Mouse (Mus musculus) lung, postnatal 0 days (tissue): Measurements from ENCODE around the gene Ap3m1. TPM values are rescaled to one million over a fixed set of nuclear protein-coding genes. Genes with fewer than 3 reads are reported as not detected.

Experiments used
- ATAC-seq: fragments of 200-750 bp; cut with Nextera tagmentation; 2 replicates; pipeline ENCODE4 v1.8.0; 2017; ENCODE audit warnings: moderate library complexity
- DNase-seq: peaks from one replicate; pipeline ENCODE4 v3.0.0-alpha.2; 2016; ENCODE audit warnings: low spot score
- H3K27ac ChIP-seq: fragments of 300-500 bp; sonication (generic); 2 replicates; pipeline ENCODE4 v1.5.1; 2014; ENCODE audit warnings: antibody characterized with exemption, mild to moderate bottlenecking, low read length, mixed read lengths
- H3K27me3 ChIP-seq: fragments of 300-500 bp; sonication (generic); replicated peaks from 2 replicates; pipeline ENCODE4 v1.6.1; 2014; ENCODE audit warnings: low read length, mixed read lengths; ENCODE audit not compliant: insufficient read depth
- H3K36me3 ChIP-seq: fragments of 300-500 bp; sonication (generic); 2 replicates; pipeline ENCODE4 v1.6.1; 2014; ENCODE audit warnings: low read length, mixed read lengths; ENCODE audit not compliant: insufficient read depth
- H3K4me1 ChIP-seq: fragments of 300-500 bp; sonication (generic); 2 replicates; pipeline ENCODE4 v1.6.1; 2014; ENCODE audit warnings: antibody characterized with exemption, low read depth, low read length, mixed read lengths; ENCODE audit not compliant: insufficient read depth
- H3K4me2 ChIP-seq: fragments of 300-500 bp; sonication (generic); replicated peaks from 2 replicates; pipeline ENCODE4 v1.6.1; 2014; ENCODE audit warnings: low read depth, mild to moderate bottlenecking, low read length, moderate library complexity, mixed read lengths
- H3K4me3 ChIP-seq: fragments of 300-500 bp; sonication (generic); 2 replicates; pipeline ENCODE4 v1.5.1; 2014; ENCODE audit warnings: low read depth, low read length
- H3K9ac ChIP-seq: fragments of 300-500 bp; sonication (generic); replicated peaks from 2 replicates; pipeline ENCODE4 v1.6.1; 2014; ENCODE audit warnings: low read depth, mild to moderate bottlenecking
- H3K9me3 ChIP-seq: fragments of 300-500 bp; sonication (generic); 2 replicates; pipeline ENCODE4 v1.6.1; 2016; ENCODE audit warnings: low read length, mixed read lengths
- CTCF ChIP-seq: IDR thresholded peaks from 2 replicates; pipeline ENCODE4 v1.5.1; 2016; ENCODE audit warnings: antibody characterized with exemption, mild to moderate bottlenecking
- EP300 ChIP-seq: IDR thresholded peaks from 2 replicates; pipeline ENCODE4 v1.6.1; 2016; ENCODE audit warnings: antibody characterized with exemption, mild to moderate bottlenecking, control low read depth
- WGBS: fragments of 180-500 bp; shearing (Covaris S2); extraction: QIAGEN DNeasy Blood & Tissue Kit; methylation state at CpG from one replicate; pipeline ENCODE4 v1.1.7; 2014; 5-methylcytosine and 5-hydroxymethylcytosine counted together
- polyA plus RNA-seq: library from polyadenylated mRNA; unstranded; fragments of >200 nt; fragmentation: Nextera tagmentation; extraction: Ambion mirVana; gene quantifications from 2 replicates; pipeline ENCODE4 v1.2.1, GENCODE M21; 2015

Ap3m1 gene
- polyA plus RNA-seq, 1 experiment from 2014 or later, result 39.3 TPM

GRCm38 (mm10) chr14:20999617-21000016 lies 52.7 kb downstream of the Ap3m1 start:
- Histone ChIP-seq H3K27ac (no peak overlapping the region), H3K4me2 (no peak overlapping the region), H3K4me1 (no peaks in the 10 kb centered on the region), H3K27me3 (no peaks in the 10 kb centered on the region), H3K9me3 (no peaks in the 10 kb centered on the region), H3K4me3 (no peak overlapping the region), H3K9ac (no peak overlapping the region), H3K36me3 (peaks cover 28% of the 10 kb centered on the region; the same call in 1 of the 2 replicates)
- DNase-seq (no peak), ATAC-seq (no peak)
- no peak for TF ChIP-seq EP300
- WGBS, result 68% methylated on average over 4 of the region's 4 CpGs

- no peak for ATAC-seq
- Histone ChIP-seq H3K27ac (no peak overlapping the region), H3K36me3 (peaks cover 21% of the 10 kb centered on the region; the same call in 1 of the 2 replicates), H3K27me3 (no peaks in the 10 kb centered on the region), H3K9me3 (no peaks in the 10 kb centered on the region), H3K4me3 (no peak overlapping the region), H3K4me2 (no peak overlapping the region), H3K9ac (no peak overlapping the region), H3K4me1 (no peaks in the 10 kb centered on the region)
- no peak for TF ChIP-seq CTCF
- no peak for TF ChIP-seq EP300
- WGBS, result 52% methylated on average over 3 of the region's 3 CpGs
- no peak for DNase-seq
Observed at GRCm38 (mm10) chr14:20997548-20997947, 54.8 kb downstream of the Ap3m1 start.

GRCm38 (mm10) chr14:20996361-20996760 lies 55.9 kb downstream of the Ap3m1 start:
- Histone ChIP-seq H3K9ac (no peak overlapping the region), H3K4me1 (no peaks in the 10 kb centered on the region), H3K36me3 (peaks cover 20% of the 10 kb centered on the region; the same call in 1 of the 2 replicates), H3K27me3 (no peaks in the 10 kb centered on the region), H3K27ac (no peak overlapping the region), H3K4me3 (no peak overlapping the region), H3K9me3 (no peaks in the 10 kb centered on the region), H3K4me2 (no peak overlapping the region)
- no peak for TF ChIP-seq CTCF
- no peak for TF ChIP-seq EP300
- DNase-seq (no peak), ATAC-seq (no peak)
- WGBS, result 59% methylated on average over 5 of the region's 5 CpGs

GRCm38 (mm10) chr14:20995497-20995896 lies 56.8 kb downstream of the Ap3m1 start:
- Histone ChIP-seq H3K27me3 (no peaks in the 10 kb centered on the region), H3K4me1 (no peaks in the 10 kb centered on the region), H3K36me3 (peaks cover 15% of the 10 kb centered on the region; the same call in 1 of the 2 replicates), H3K4me3 (no peak overlapping the region), H3K9me3 (no peaks in the 10 kb centered on the region), H3K9ac (no peak overlapping the region), H3K4me2 (no peak overlapping the region), H3K27ac (no peak overlapping the region)
- TF ChIP-seq CTCF (no peak), EP300 (no peak)
- DNase-seq (no peak), ATAC-seq (no peak)
- WGBS, result 88% methylated on average over 2 of the region's 2 CpGs

- H3K4me1 ChIP-seq, result no peaks in the 10 kb centered on the region
- H3K27ac ChIP-seq, result 0 out of 2 replicates have a peak overlapping the region, but pooled peaks have one; percentile 10
- TF ChIP-seq CTCF (peak; percentile 49), EP300 (no peak)
- 55% methylated on average over 3 of the region's 3 CpGs for WGBS
- H3K4me3 ChIP-seq, result no peak overlapping the region
- peaks cover 15% of the 10 kb centered on the region; the same call in 1 of the 2 replicates for H3K36me3 ChIP-seq
- no peaks in the 10 kb centered on the region for H3K27me3 ChIP-seq
- no peaks in the 10 kb centered on the region for H3K9me3 ChIP-seq
- DNase-seq (peak; percentile 79), ATAC-seq (peak; percentile 73)
- no peak overlapping the region for H3K4me2 ChIP-seq
- no peak overlapping the region for H3K9ac ChIP-seq
Observed at GRCm38 (mm10) chr14:20994475-20994874, 57.8 kb downstream of the Ap3m1 start.

- TF ChIP-seq EP300 (no peak), CTCF (peak; percentile 86)
- 34% methylated on average over 3 of the region's 3 CpGs for WGBS
- Histone ChIP-seq H3K27ac (no peak overlapping the region), H3K4me2 (no peak overlapping the region), H3K27me3 (no peaks in the 10 kb centered on the region), H3K36me3 (peaks cover 18% of the 10 kb centered on the region), H3K9me3 (no peaks in the 10 kb centered on the region), H3K9ac (no peak overlapping the region), H3K4me1 (no peaks in the 10 kb centered on the region), H3K4me3 (no peak overlapping the region)
- DNase-seq, result peak; percentile 80
- ATAC-seq, result peak; percentile 71
Observed at GRCm38 (mm10) chr14:20993067-20993691, 59.1 kb downstream of the Ap3m1 start.
